Mouse (Mus musculus) MEL (cell line): ENCODE data around the gene Ube2q2. TPM values are rescaled to one million over a fixed set of nuclear protein-coding genes. Genes with fewer than 3 reads are reported as not detected.

Source experiments
- DNase-seq: peaks from one replicate; pipeline ENCODE4 v3.0.0; 2011; ENCODE audit warnings: low read depth, low spot score
- H3K27ac ChIP-seq: 2 replicates; pipeline ENCODE4 v1.5.1; 2012; ENCODE audit warnings: low read depth, mild to moderate bottlenecking, control low read depth, low read length, moderate library complexity; ENCODE audit not compliant: control insufficient read depth
- H3K27me3 ChIP-seq, 2 experiments: fragments of 150-350 bp in 1 of 2; sonication (generic) in 1 of 2; 2 replicates each; pipeline ENCODE4 v1.6.1; 2012; ENCODE audit warnings: low read length in 2 of 2, mild to moderate bottlenecking in 2 of 2, improper control_type of control experiment in 1 of 2, moderate library complexity in 1 of 2; ENCODE audit not compliant: insufficient read depth in 2 of 2, control insufficient read depth in 1 of 2
- H3K36me3 ChIP-seq, 2 experiments: 2 replicates each; pipeline ENCODE4 v1.6.1; 2012 to 2014; ENCODE audit warnings: low read length in 2 of 2, improper control_type of control experiment in 1 of 2, inconsistent platforms in 1 of 2, mild to moderate bottlenecking in 1 of 2; ENCODE audit not compliant: insufficient read depth in 2 of 2, control insufficient read depth in 1 of 2
- H3K4me1 ChIP-seq, 2 experiments: fragments of 150-350 bp in 1 of 2; sonication (generic) in 1 of 2; 2 replicates each; pipeline ENCODE4 v1.6.1; 2012; ENCODE audit warnings: low read length in 2 of 2, improper control_type of control experiment in 1 of 2, mild to moderate bottlenecking in 1 of 2; ENCODE audit not compliant: insufficient read depth in 2 of 2, control insufficient read depth in 1 of 2
- H3K4me3 ChIP-seq, 2 experiments: fragments of 150-350 bp in 1 of 2; sonication (generic) in 1 of 2; 2 replicates each; pipeline ENCODE4 v1.5.1; 2012; ENCODE audit warnings: low read depth in 2 of 2, low read length in 2 of 2, mild to moderate bottlenecking in 2 of 2, moderate library complexity in 2 of 2, control low read depth in 1 of 2, improper control_type of control experiment in 1 of 2; ENCODE audit not compliant: control insufficient read depth in 1 of 2, insufficient read depth in 1 of 2
- H3K79me2 ChIP-seq: 2 replicates; pipeline ENCODE4 v1.6.1; 2012; ENCODE audit warnings: mild to moderate bottlenecking, low read length, moderate library complexity; ENCODE audit not compliant: control insufficient read depth, poor library complexity, insufficient read depth
- H3K9ac ChIP-seq: 2 replicates; pipeline ENCODE4 v1.6.1; 2012; ENCODE audit warnings: low read depth, mild to moderate bottlenecking, control low read depth, low read length, moderate library complexity; ENCODE audit not compliant: control insufficient read depth, poor library complexity, severe bottlenecking
- H3K9me3 ChIP-seq: fragments of 150-350 bp; sonication (generic); replicated peaks from 2 replicates; pipeline ENCODE4 v1.6.1; 2012; ENCODE audit warnings: mild to moderate bottlenecking, low read length, improper control_type of control experiment, moderate library complexity; ENCODE audit not compliant: insufficient read depth
- EP300 ChIP-seq, 2 experiments: IDR thresholded peaks; 2 replicates each; pipeline ENCODE4 v1.6.1; 2011; ENCODE audit warnings: improper control_type of control experiment in 2 of 2, low read length in 2 of 2, low read depth in 1 of 2, mild to moderate bottlenecking in 1 of 2
- GABPA ChIP-seq: IDR thresholded peaks from 2 replicates; pipeline ENCODE4 v1.6.1; 2012; ENCODE audit warnings: low read depth, mild to moderate bottlenecking, inconsistent platforms, low read length, improper control_type of control experiment, moderate library complexity
- MAX ChIP-seq: IDR thresholded peaks from 2 replicates; pipeline ENCODE4 v1.6.1; 2011; ENCODE audit warnings: low read length, improper control_type of control experiment
- MAZ ChIP-seq: IDR thresholded peaks from 2 replicates; pipeline ENCODE4 v1.6.1; 2012; ENCODE audit warnings: low read depth, mild to moderate bottlenecking, inconsistent platforms, low read length, improper control_type of control experiment
- MXI1 ChIP-seq: IDR thresholded peaks from 2 replicates; pipeline ENCODE4 v1.6.1; 2011; ENCODE audit warnings: mild to moderate bottlenecking, low read depth, low read length, improper control_type of control experiment
- MYB ChIP-seq: IDR thresholded peaks from 2 replicates; pipeline ENCODE4 v1.6.1; 2011; ENCODE audit warnings: mild to moderate bottlenecking, low read depth, low read length, improper control_type of control experiment
- MYC ChIP-seq: IDR thresholded peaks from 2 replicates; pipeline ENCODE4 v1.6.1; 2011; ENCODE audit warnings: low read depth, mild to moderate bottlenecking, low read length, improper control_type of control experiment, moderate library complexity
- NELFE ChIP-seq: IDR thresholded peaks from 2 replicates; pipeline ENCODE4 v1.6.1; 2011; ENCODE audit warnings: low read depth, low read length, improper control_type of control experiment
- POLR2AphosphoS2 ChIP-seq: IDR thresholded peaks from 2 replicates; pipeline ENCODE4 v1.6.1; 2011; ENCODE audit warnings: low read length, improper control_type of control experiment
- RAD21 ChIP-seq: IDR thresholded peaks from 2 replicates; pipeline ENCODE4 v1.6.1; 2011; ENCODE audit warnings: mild to moderate bottlenecking, low read depth, low read length, improper control_type of control experiment
- RCOR1 ChIP-seq: IDR thresholded peaks from 2 replicates; pipeline ENCODE4 v1.6.1; 2012; ENCODE audit warnings: low read depth, mild to moderate bottlenecking, inconsistent platforms, low read length, improper control_type of control experiment
- SIN3A ChIP-seq: IDR thresholded peaks from 2 replicates; pipeline ENCODE4 v1.6.1; 2012; ENCODE audit warnings: low read length, improper control_type of control experiment, inconsistent platforms
- TBP ChIP-seq: IDR thresholded peaks from 2 replicates; pipeline ENCODE4 v1.8.0; 2011; ENCODE audit warnings: low read depth, low read length, improper control_type of control experiment
- UBTF ChIP-seq: IDR thresholded peaks from 2 replicates; pipeline ENCODE4 v1.6.1; 2012; ENCODE audit warnings: low read depth, mild to moderate bottlenecking, inconsistent platforms, low read length, improper control_type of control experiment, moderate library complexity, borderline replicate concordance; ENCODE audit not compliant: insufficient read depth
- USF1 ChIP-seq: IDR thresholded peaks from 2 replicates; pipeline ENCODE4 v1.6.1; 2014; ENCODE audit warnings: low read depth, mild to moderate bottlenecking, inconsistent platforms, low read length, improper control_type of control experiment, moderate library complexity
- ZMIZ1 ChIP-seq: IDR thresholded peaks from 2 replicates; pipeline ENCODE4 v1.6.1; 2012; ENCODE audit warnings: low read depth, mild to moderate bottlenecking, inconsistent platforms, low read length, improper control_type of control experiment, moderate library complexity
- polyA plus RNA-seq, 2 experiments: library from polyadenylated mRNA; stranded (reverse) in 1 of 2; unstranded in 1 of 2; fragments of >175 nt in 1 of 2; fragments of >200 nt in 1 of 2; gene quantifications; 2 replicates each; pipeline versions ENCODE4 v1.2.1 to v1.2.4; 2012; ENCODE audit warnings: low replicate concordance in 2 of 2, low read depth in 1 of 2; ENCODE audit not compliant: insufficient read length in 2 of 2, insufficient read depth in 1 of 2, missing spikeins in 1 of 2
- total RNA-seq: library from RNA; depleted of rRNA; stranded (reverse); fragments of 300-350 nt; gene quantifications from 2 replicates; pipeline ENCODE4 v1.2.3, GENCODE M21; 2012

Ube2q2 gene
- total and polyA plus RNA-seq, 3 experiments: 21.7 to 23.6 TPM; not detected in 1

DNA sequence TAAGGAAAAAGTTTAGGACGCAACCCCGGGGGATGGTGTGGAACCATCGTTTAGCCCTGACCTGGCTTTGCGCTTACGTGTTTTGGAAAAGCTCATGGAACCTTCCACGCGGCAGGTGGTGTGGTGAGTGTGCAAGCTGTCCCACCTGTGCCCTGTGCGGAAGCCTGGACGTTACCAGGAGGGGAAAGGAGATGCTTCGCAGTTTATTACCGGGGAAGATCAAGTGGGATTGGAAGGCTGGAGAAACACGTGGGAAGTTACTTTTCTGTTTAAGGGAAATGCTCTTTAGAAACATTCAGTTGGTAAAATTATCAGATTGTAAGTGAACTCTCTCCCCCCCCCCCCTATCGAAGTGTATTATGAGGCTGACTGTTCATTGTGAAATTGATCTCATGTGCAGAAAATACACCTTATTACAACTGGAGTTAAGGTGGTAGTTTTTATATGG, 1.6 kb downstream of the Ube2q2 start:
- Histone ChIP-seq H3K79me2 (peaks cover 49% of the 10 kb centered on the region), H3K27ac (peak overlapping the region; percentile 20), H3K9ac (peak overlapping the region; percentile 96), H3K27me3 (no peaks in the 10 kb centered on the region), H3K4me3 (peak overlapping the region; percentile 81 to 98), H3K36me3 (peaks cover 3 to 37% of the 10 kb centered on the region in 2 experiments; a peak in 3 of 4 replicates), H3K9me3 (no peaks in the 10 kb centered on the region), H3K4me1 (peaks cover 25 to 30% of the 10 kb centered on the region in 2 experiments)
- no peak for TF ChIP-seq RAD21
- 0 out of 2 replicates have a peak, but pooled peaks have one; percentile 16 for TF ChIP-seq SIN3A
- 0 out of 4 replicates have a peak, but pooled peaks of 1 of the 2 experiments have one; percentile 26 for TF ChIP-seq EP300 (IDR thresholded peaks at IDR 0.05; ENCODE audit: low read depth in 1 of 2, low read length in 2 of 2)
- peak; percentile 36; the same call in 1 of the 2 replicates for TF ChIP-seq TBP
- peak; percentile 61; the same call in 1 of the 2 replicates for TF ChIP-seq MAX
- TF ChIP-seq GABPA: no peak
- TF ChIP-seq NELFE: no peak
- TF ChIP-seq UBTF: no peak
- TF ChIP-seq RCOR1: no peak
- TF ChIP-seq MYC: peak; percentile 63
- TF ChIP-seq MXI1: peak; percentile 85; the same call in 1 of the 2 replicates
- 0 out of 2 replicates have a peak, but pooled peaks have one; percentile 29 for TF ChIP-seq USF1
- peak; percentile 57 for DNase-seq

DNA sequence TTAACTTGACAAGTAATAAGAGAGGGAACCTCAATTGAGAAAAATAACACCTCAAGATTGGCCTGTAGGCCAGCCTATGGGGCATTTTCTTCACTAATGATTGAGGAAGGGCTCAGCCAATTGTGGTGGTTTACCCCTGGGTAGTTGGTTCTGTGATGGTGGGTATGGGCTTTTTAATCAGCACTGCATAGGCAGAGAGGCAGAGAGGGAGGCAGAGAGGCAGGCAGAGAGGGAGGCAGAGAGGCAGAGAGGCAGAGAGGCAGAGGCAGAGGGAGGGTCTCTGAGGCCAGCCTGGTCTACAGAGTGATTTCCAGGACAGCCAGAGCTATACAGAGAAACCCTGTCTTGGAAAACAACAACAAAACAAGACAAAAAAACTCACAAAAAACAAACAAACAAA, 2.4 kb downstream of the Ube2q2 start:
- TF ChIP-seq ZMIZ1 (no peak), MYB (no peak), POLR2AphosphoS2 (no peak), UBTF (no peak), TBP (no peak), MAZ (no peak)
- H3K27ac ChIP-seq: no peak overlapping the region
- DNase-seq: peak; percentile 33

More for the DNA sequence above, 2.4 kb downstream of the Ube2q2 start:
- Histone ChIP-seq H3K9me3 (no peaks in the 10 kb centered on the region), H3K4me3 (peak overlapping the region in 1 of 2 experiments; percentile 98; a peak in 2 of 4 replicates), H3K4me1 (peaks cover 25 to 37% of the 10 kb centered on the region in 2 experiments), H3K9ac (peak overlapping the region; percentile 96), H3K27me3 (no peaks in the 10 kb centered on the region), H3K79me2 (peaks cover 53% of the 10 kb centered on the region), H3K36me3 (peaks cover 6 to 44% of the 10 kb centered on the region in 2 experiments; a peak in 3 of 4 replicates)
